13 mouse cellular contexts compared by ENCODE assay signal in genomic region chr5:139285383-139286067, GRCm38 (mm10). TPM values are rescaled to one million over a fixed set of nuclear protein-coding genes. Genes with fewer than 3 reads are reported as not detected.
DNase-seq lines count a peak whose midpoint lies in the region; ATAC-seq and TF ChIP-seq lines count a peak whose summit lies in the region.
"Had no signal": no experiment of that assay in that cellular context is flagged by ENCODE, and none has a peak within 500 bp of the region (broad histone marks: within the 10 kb centered on the region; RNA-seq: fewer than 3 reads in every experiment).

No protein-coding gene starts in this region.

- DNase-seq in lung, postnatal 0 days (ENCODE audit: low spot score) = no peak
- no peak for DNase-seq in lung, postnatal 10 days
- DNase-seq in ZHBTc4 (ENCODE audit: low read depth, low spot score) = peak; percentile 45
- DNase-seq in splenic B cell, adult 2 months (ENCODE audit: low read depth, low spot score) = peak; percentile 77
- DNase-seq in heart, postnatal 14 days = no peak
- DNase-seq in left cerebral cortex, postnatal 36 days (ENCODE audit: low spot score in 2 of 2) = no peak
- DNase-seq: cerebellum, adult 11-12 months; heart, adult 18-20 months; kidney, postnatal 14 days had no signal

- H3K27ac ChIP-seq in lung, postnatal 0 days (ENCODE audit: low read length) = 0 out of 2 replicates have a peak overlapping the region, but pooled peaks have one; percentile 5
- no peak overlapping the region for H3K27ac ChIP-seq in embryonic facial prominence, embryonic 12.5 days
- H3K27ac ChIP-seq: limb, embryonic 10.5 days had no signal

- no peak overlapping the region for H3K4me3 ChIP-seq in lung, postnatal 0 days (ENCODE audit: low read depth, low read length)
- no peak overlapping the region for H3K4me3 ChIP-seq in embryonic facial prominence, embryonic 12.5 days
- H3K4me3 ChIP-seq: hindbrain, embryonic 13.5 days; limb, embryonic 10.5 days; stomach, embryonic 15.5 days had no signal

- WGBS in lung, postnatal 0 days = 30% methylated on average over 8 of the region's 8 CpGs
- 42% methylated on average over 8 of the region's 8 CpGs for WGBS in embryonic facial prominence, embryonic 12.5 days

- H3K4me2 ChIP-seq in lung, postnatal 0 days (replicated peaks; ENCODE audit: low read depth, low read length) = no peak overlapping the region
- no peak overlapping the region for H3K4me2 ChIP-seq in embryonic facial prominence, embryonic 12.5 days (replicated peaks)
- H3K4me2 ChIP-seq: hindbrain, embryonic 13.5 days; stomach, embryonic 15.5 days had no signal

- no peaks in the 10 kb centered on the region for H3K27me3 ChIP-seq in lung, postnatal 0 days (replicated peaks; ENCODE audit: insufficient read depth, low read length)
- H3K27me3 ChIP-seq in embryonic facial prominence, embryonic 12.5 days = no peaks in the 10 kb centered on the region
- no peaks in the 10 kb centered on the region for H3K27me3 ChIP-seq in splenic B cell, adult 2 months (ENCODE audit: control insufficient read depth, insufficient read depth, low read length, poor library complexity, severe bottlenecking)
- H3K27me3 ChIP-seq: hindbrain, embryonic 13.5 days; stomach, embryonic 15.5 days had no signal

- no peaks in the 10 kb centered on the region for H3K36me3 ChIP-seq in lung, postnatal 0 days (ENCODE audit: insufficient read depth, low read length)
- no peaks in the 10 kb centered on the region for H3K36me3 ChIP-seq in embryonic facial prominence, embryonic 12.5 days
- no peaks in the 10 kb centered on the region for H3K36me3 ChIP-seq in splenic B cell, adult 2 months (ENCODE audit: control insufficient read depth, insufficient read depth, low read length, poor library complexity, severe bottlenecking)
- H3K36me3 ChIP-seq: limb, embryonic 10.5 days; stomach, embryonic 15.5 days had no signal

- no peak for TF ChIP-seq CTCF in lung, postnatal 0 days (IDR thresholded peaks at IDR 0.05)

- H3K4me1 ChIP-seq in lung, postnatal 0 days (ENCODE audit: insufficient read depth, low read depth, low read length) = 0 out of 2 replicates have a peak, but pooled peaks cover 3% of the 10 kb centered on the region
- 0 out of 2 replicates have a peak, but pooled peaks cover 4% of the 10 kb centered on the region for H3K4me1 ChIP-seq in embryonic facial prominence, embryonic 12.5 days

- no peaks in the 10 kb centered on the region for H3K9me3 ChIP-seq in lung, postnatal 0 days (ENCODE audit: low read length)
- no peaks in the 10 kb centered on the region for H3K9me3 ChIP-seq in embryonic facial prominence, embryonic 12.5 days
- H3K9me3 ChIP-seq: hindbrain, embryonic 13.5 days; limb, embryonic 10.5 days; stomach, embryonic 15.5 days had no signal

- no peak overlapping the region for H3K9ac ChIP-seq in lung, postnatal 0 days (replicated peaks; ENCODE audit: low read depth)
- H3K9ac ChIP-seq in embryonic facial prominence, embryonic 12.5 days = peak overlapping the region; percentile 7; the same call in 1 of the 2 replicates
- H3K9ac ChIP-seq: hindbrain, embryonic 13.5 days; stomach, embryonic 15.5 days had no signal

- ATAC-seq in lung, postnatal 0 days = peak; percentile 23; the same call in 1 of the 2 replicates
- no peak for ATAC-seq in embryonic facial prominence, embryonic 12.5 days (ENCODE audit: insufficient number of reproducible peaks, insufficient read depth, low FRiP score, low TSS enrichment)

- no peak for TF ChIP-seq EP300 in lung, postnatal 0 days (IDR thresholded peaks at IDR 0.05)

- intact Hi-C loops in heart, postnatal 14 days (cut with DNase I) = loop anchor here (2.0 to 10.0 kb wide), 2 partner anchors 39 to 379 kb away; partner anchors contain the start of gene Adap1
- intact Hi-C loops in left cerebral cortex, postnatal 36 days (cut with DNase I) = no loop called here

RNA-seq across cellular contexts. Expression of gene Get4, which starts 33.4 kb away (rescaled TPM):
- polyA plus RNA-seq in lung, postnatal 0 days (2015; fragmentation: Nextera tagmentation; extraction: Ambion mirVana) = 151 and 170 TPM in 2 replicates
- 157 and 164 TPM in 2 replicates for polyA plus RNA-seq in embryonic facial prominence, embryonic 12.5 days (2016; fragmentation: Nextera tagmentation; extraction: Ambion mirVana)
- total RNA-seq in heart, postnatal 14 days (2021) = 10 to 100 TPM; 42.6 to 48.1 TPM
- total RNA-seq in left cerebral cortex, postnatal 36 days (2021) = 10 to 100 TPM; 51.5 to 52.9 TPM

RNA-seq across cellular contexts. Expression of gene Adap1, which starts 39.9 kb away (rescaled TPM):
- polyA plus RNA-seq in lung, postnatal 0 days (2015; fragmentation: Nextera tagmentation; extraction: Ambion mirVana) = 3.6 and 4.1 TPM in 2 replicates
- polyA plus RNA-seq in embryonic facial prominence, embryonic 12.5 days (2016; fragmentation: Nextera tagmentation; extraction: Ambion mirVana) = 2.4 and 3.0 TPM in 2 replicates
- total RNA-seq in heart, postnatal 14 days (2021) = 1 to 10 TPM; 1.5 to 1.6 TPM
- total RNA-seq in left cerebral cortex, postnatal 36 days (2021) = 100 to 1,000 TPM; 260 to 316 TPM

Comparison
In these comparisons a context has a peak if more than half of its experiments do, and no peak if none do; other contexts are left out.
1. DNase-seq: peak in ZHBTc4 (single experiment) and splenic B cell, adult 2 months (single experiment); none in lung, postnatal 0 days (single experiment), lung, postnatal 10 days (single experiment), heart, postnatal 14 days (0 of 2) and left cerebral cortex, postnatal 36 days (0 of 2).
2. RNA of gene Adap1, which starts 39.9 kb away (total RNA-seq): 260 to 316 TPM in left cerebral cortex, postnatal 36 days; 1.5 to 1.6 TPM in heart, postnatal 14 days; every median in the first group is over 100 times any median in the second.